ENCODE assay signal across 8 mouse cellular contexts in the genomic region with DNA sequence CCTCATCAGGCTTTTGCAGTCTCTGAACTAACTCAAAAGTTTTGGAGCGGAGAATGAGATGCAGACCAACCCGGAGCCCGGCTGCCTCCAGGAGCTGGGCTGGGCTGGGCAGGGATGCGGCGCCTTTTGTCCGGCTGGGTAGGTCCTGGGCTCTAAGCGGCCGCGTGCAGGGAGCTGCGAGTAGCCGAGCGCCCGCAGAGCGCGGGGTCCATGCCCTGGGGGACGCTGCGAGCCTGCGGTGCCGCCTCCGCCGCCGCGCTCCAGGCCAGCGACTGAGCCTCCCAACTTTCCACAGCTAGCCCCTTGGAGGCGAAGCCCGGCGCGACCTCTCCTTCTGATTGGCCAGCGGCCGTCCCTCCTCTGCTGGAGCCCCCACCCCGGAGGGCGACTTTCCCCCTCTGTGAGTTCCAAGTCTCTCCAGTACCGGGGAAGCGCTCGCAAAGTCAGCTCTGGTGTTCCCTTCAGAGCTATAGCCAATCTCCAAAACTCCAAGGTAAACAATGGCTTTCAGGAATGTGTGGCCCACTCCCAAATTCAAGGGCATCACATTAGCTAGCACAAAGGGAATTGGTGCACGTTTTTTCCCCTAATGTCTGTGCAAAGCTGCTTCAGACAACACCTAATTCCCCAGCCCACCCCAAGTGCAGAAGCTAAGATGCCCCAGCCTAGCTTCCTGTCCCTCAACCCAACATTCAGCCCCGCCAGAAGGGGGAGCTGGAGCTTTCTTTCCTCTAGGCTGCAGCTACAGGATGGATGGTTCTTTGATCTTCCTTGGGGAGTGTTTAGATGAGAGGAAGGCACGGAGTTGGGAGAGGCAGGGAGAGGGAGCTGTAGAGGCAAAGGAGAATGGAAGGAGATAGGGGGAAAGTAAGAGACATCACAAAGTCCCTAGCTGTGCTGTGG. TPM values are rescaled to one million over a fixed set of nuclear protein-coding genes. Genes with fewer than 3 reads are reported as not detected.
DNase-seq lines count a peak whose midpoint lies in the region; ATAC-seq and TF ChIP-seq lines count a peak whose summit lies in the region.

Gene Hmcn1, minus strand, starts transcription at position 274 of the 903 bp plus-strand sequence.

- no peaks in the 10 kb centered on the region; the same call in 1 of the 2 replicates for H3K4me1 ChIP-seq in bone marrow macrophage, adult 2 months (ENCODE audit: control insufficient read depth, insufficient read depth, low read length)
- H3K4me1 ChIP-seq in neural tube, embryonic 15.5 days = peaks cover 23% of the 10 kb centered on the region

- no peak for TF ChIP-seq CTCF in bone marrow macrophage, adult 2 months (IDR thresholded peaks at IDR 0.05; ENCODE audit: low read depth, low read length)

- DNase-seq in cerebellum, postnatal 25 days = peak; percentile 11 to 30
- peak; percentile 47 for DNase-seq in gastrocnemius, postnatal 25 days
- peak; percentile 44 for DNase-seq in hindlimb bud, embryonic 11.5 days (ENCODE audit: extremely low spot score, low read depth, low spot score)
- peak; percentile 62 for DNase-seq in lung, adult 18-20 months
- DNase-seq in urinary bladder, postnatal 10 days (ENCODE audit: low spot score) = peak; percentile 30

- peak within 1 kb of the TSS; percentile 99 for H3K4me2 ChIP-seq in neural tube, embryonic 15.5 days

- 0 out of 2 replicates have a peak, but pooled peaks cover 5% of the 10 kb centered on the region for H3K27me3 ChIP-seq in neural tube, embryonic 15.5 days (replicated peaks)

- H3K36me3 ChIP-seq in neural tube, embryonic 15.5 days = no peaks in the 10 kb centered on the region

- WGBS in neural tube, embryonic 15.5 days = under 1% methylated on average over 38 of the region's 38 CpGs

- ATAC-seq in cerebellum, adult (ENCODE audit: insufficient number of reproducible peaks, low FRiP score, low TSS enrichment) = no peak; the same call in 1 of the 2 replicates
- peak; percentile 84 for ATAC-seq in neural tube, embryonic 15.5 days (ENCODE audit: low FRiP score)

- peak within 1 kb of the TSS; percentile 43 for H3K9ac ChIP-seq in neural tube, embryonic 15.5 days (replicated peaks)

- H3K9me3 ChIP-seq in neural tube, embryonic 15.5 days (replicated peaks) = no peaks in the 10 kb centered on the region

- TF ChIP-seq POLR2A in bone marrow macrophage, adult 2 months (IDR thresholded peaks at IDR 0.05; ENCODE audit: borderline replicate concordance, low read depth, low read length) = no peak

- no peak within 1 kb of the TSS for H3K27ac ChIP-seq in bone marrow macrophage, adult 2 months (ENCODE audit: insufficient read depth, low read depth, low read length)
- no peak within 1 kb of the TSS; the same call in 1 of the 2 replicates for H3K27ac ChIP-seq in neural tube, embryonic 15.5 days (replicated peaks)

- peak within 1 kb of the TSS; percentile 36 for H3K4me3 ChIP-seq in bone marrow macrophage, adult 2 months (ENCODE audit: insufficient read depth, low read length)
- peak within 1 kb of the TSS; percentile 51 for H3K4me3 ChIP-seq in neural tube, embryonic 15.5 days (replicated peaks)

RNA-seq across cellular contexts. Expression of gene Hmcn1, which starts in this region (rescaled TPM):
- 0.69 TPM in 1 of 2 replicates, not detected in the other for polyA plus RNA-seq in bone marrow macrophage, adult 2 months (2012; ENCODE audit: insufficient read depth, insufficient read length, missing spikeins)
- total RNA-seq in gastrocnemius, postnatal 25 days (2021) = 1 to 10 TPM; 7.9 to 8.6 TPM
- 2.4 and 2.6 TPM in 2 replicates for polyA plus RNA-seq in neural tube, embryonic 15.5 days (2015; fragmentation: Nextera tagmentation; extraction: Ambion mirVana)
